Mouse (Mus musculus) MEL (cell line): Measurements from ENCODE around the gene Tex26.

Source experiments
- CHD1 ChIP-seq: IDR thresholded peaks from 2 replicates; pipeline ENCODE4 v1.6.1; 2012; ENCODE audit warnings: low read depth, mild to moderate bottlenecking, inconsistent platforms, low read length, improper control_type of control experiment
- CTCF ChIP-seq, 3 experiments: IDR thresholded peaks in 2 of 3; conservative IDR thresholded peaks in 1 of 3; 2 replicates each; pipeline ENCODE4 v1.5.1; 2011 to 2012; ENCODE audit warnings: low read length in 3 of 3, low read depth in 2 of 3, mild to moderate bottlenecking in 2 of 3, improper control_type of control experiment in 1 of 3, inconsistent platforms in 1 of 3, mixed read lengths in 1 of 3, moderate library complexity in 1 of 3; ENCODE audit not compliant: control insufficient read depth in 1 of 3, insufficient read depth in 1 of 3, poor library complexity in 1 of 3, severe bottlenecking in 1 of 3
- EP300 ChIP-seq, 2 experiments: IDR thresholded peaks; 2 replicates each; pipeline ENCODE4 v1.6.1; 2011; ENCODE audit warnings: improper control_type of control experiment in 2 of 2, low read length in 2 of 2, low read depth in 1 of 2, mild to moderate bottlenecking in 1 of 2
- JUND ChIP-seq: IDR thresholded peaks from 2 replicates; pipeline ENCODE4 v1.6.1; 2011; ENCODE audit warnings: low read depth, mild to moderate bottlenecking, improper control_type of control experiment, low read length
- KAT2A ChIP-seq: conservative IDR thresholded peaks from 2 replicates; pipeline ENCODE4 v1.6.1; 2012; ENCODE audit warnings: low read depth, low read length, improper control_type of control experiment, inconsistent platforms
- MAX ChIP-seq: IDR thresholded peaks from 2 replicates; pipeline ENCODE4 v1.6.1; 2011; ENCODE audit warnings: low read length, improper control_type of control experiment
- POLR2AphosphoS2 ChIP-seq: IDR thresholded peaks from 2 replicates; pipeline ENCODE4 v1.6.1; 2011; ENCODE audit warnings: low read length, improper control_type of control experiment
- TBP ChIP-seq: IDR thresholded peaks from 2 replicates; pipeline ENCODE4 v1.8.0; 2011; ENCODE audit warnings: low read depth, low read length, improper control_type of control experiment
- ZKSCAN1 ChIP-seq: IDR thresholded peaks from 2 replicates; pipeline ENCODE4 v1.6.1; 2012; ENCODE audit warnings: low read depth, mild to moderate bottlenecking, inconsistent platforms, low read length, improper control_type of control experiment, moderate library complexity
- ZMIZ1 ChIP-seq: IDR thresholded peaks from 2 replicates; pipeline ENCODE4 v1.6.1; 2012; ENCODE audit warnings: low read depth, mild to moderate bottlenecking, inconsistent platforms, low read length, improper control_type of control experiment, moderate library complexity

GRCm38 (mm10) chr5:149412194-149412575 is 27.3 kb upstream of the Tex26 start:
- TF ChIP-seq CTCF (IDR thresholded peaks at IDR 0.05 in 2 of 3, conservative IDR thresholded peaks at IDR 0.05 in 1 of 3; ENCODE audit: control insufficient read depth in 1 of 3, insufficient read depth in 1 of 3, low read depth in 2 of 3, low read length in 3 of 3, poor library complexity in 1 of 3, severe bottlenecking in 1 of 3) (no peak), EP300 (IDR thresholded peaks at IDR 0.05; ENCODE audit: low read depth in 1 of 2, low read length in 2 of 2) (no peak), ZKSCAN1 (no peak), POLR2AphosphoS2 (no peak), CHD1 (no peak), ZMIZ1 (no peak), JUND (no peak), TBP (no peak), KAT2A (no peak), MAX (no peak)
